Mouse (Mus musculus): ENCODE data around the gene Lrcol1. TPM values are rescaled to one million over a fixed set of nuclear protein-coding genes. Genes with fewer than 3 reads are reported as not detected.
A peak's percentile ranks its signal among the peaks of the same experiment; 100 is the strongest.

The Lrcol1 gene
- polyA plus RNA-seq, 1 experiment, result not detected

DNA sequence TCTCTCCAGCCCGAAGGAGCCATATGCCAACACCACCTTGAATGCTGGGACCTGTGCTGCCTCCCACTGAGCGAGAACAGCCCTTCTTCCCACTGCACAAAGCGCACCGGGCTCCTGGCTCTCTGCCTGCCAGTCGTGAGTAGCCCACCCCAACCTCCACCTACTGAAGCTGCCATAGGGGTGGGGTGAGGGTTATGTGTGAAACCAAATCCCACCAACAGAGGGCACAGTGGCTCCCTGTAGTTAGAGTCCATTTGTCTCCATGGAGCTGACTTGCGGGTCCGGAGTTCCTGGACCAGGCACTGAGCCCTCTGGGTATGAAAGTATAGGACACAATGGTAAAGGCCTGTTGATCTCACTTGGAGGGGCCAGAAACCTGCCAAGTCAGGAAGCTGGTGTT, 10.2 kb downstream of the Lrcol1 start:
- Histone ChIP-seq H3K4me1 (ENCODE audit: control insufficient read depth, insufficient read depth, low read length) (no peaks in the 10 kb centered on the region), H3K27ac (ENCODE audit: insufficient read depth, low read length) (no peak overlapping the region), H3K4me3 (ENCODE audit: insufficient read depth, low read length) (no peak overlapping the region)
- TF ChIP-seq CTCF (IDR thresholded peaks at IDR 0.05; ENCODE audit: extremely low read depth, insufficient read depth, low read length) (peak; percentile 42), POLR2A (IDR thresholded peaks at IDR 0.05; ENCODE audit: extremely low read depth, insufficient read depth, low read length) (no peak)

DNA sequence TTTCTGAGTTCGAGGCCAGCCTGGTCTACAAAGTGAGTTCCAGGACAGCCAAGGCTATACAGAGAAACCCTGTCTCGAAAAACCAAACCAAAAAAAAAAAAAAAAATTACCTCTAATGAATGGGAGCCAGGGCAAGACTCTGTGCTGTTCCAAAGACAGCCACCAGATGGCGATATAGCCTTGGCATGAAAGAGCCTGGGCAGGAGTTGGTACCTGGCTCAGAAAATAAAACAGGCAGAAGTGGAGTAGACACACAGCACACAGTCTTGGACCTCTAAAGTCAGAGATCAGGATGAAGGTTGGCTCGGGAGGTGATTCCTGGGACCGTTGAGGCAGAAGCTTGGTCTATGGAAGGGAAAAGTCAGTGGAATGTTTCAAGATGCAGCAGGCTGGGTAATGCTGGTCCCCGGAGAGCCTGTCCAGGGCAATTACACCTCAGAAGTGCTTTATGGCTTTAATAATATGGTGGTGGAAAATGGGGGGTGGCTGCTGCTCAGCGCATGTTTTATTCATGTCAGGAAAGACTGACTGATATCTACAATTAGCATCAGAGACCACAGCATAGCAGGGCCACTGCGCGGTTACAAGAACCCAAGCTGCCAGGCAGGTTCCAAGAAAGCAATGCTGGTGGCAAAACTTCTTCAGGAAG, 13.1 kb downstream of the Lrcol1 start:
- H3K27ac ChIP-seq (ENCODE audit: insufficient read depth, low read length), result no peak overlapping the region

DNA sequence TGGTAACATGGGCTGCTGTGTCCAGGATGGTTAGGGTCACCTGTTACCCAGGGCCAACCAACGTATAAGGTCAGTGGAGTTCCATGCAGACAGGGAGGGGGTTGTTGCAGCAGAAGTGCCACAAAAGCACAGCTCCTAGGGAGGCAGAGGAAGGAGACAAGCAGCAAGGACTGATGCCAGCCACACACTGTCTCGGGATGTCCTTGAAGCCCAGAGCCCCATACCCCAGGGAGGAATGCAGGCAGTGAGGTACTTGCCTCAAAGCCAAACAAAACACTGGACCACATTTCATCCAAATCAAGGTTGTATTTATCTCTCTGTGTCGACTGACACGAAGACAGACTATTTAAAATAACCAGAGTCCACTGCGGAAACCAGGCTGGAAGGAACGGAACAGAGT, 16.9 kb downstream of the Lrcol1 start:
- no peak overlapping the region for H3K27ac ChIP-seq (ENCODE audit: insufficient read depth, low read length)
- H3K4me3 ChIP-seq (ENCODE audit: insufficient read depth, low read length), result no peak overlapping the region
- no peaks in the 10 kb centered on the region for H3K4me1 ChIP-seq (ENCODE audit: control insufficient read depth, insufficient read depth, low read length)
- TF ChIP-seq POLR2A (IDR thresholded peaks at IDR 0.05; ENCODE audit: extremely low read depth, insufficient read depth, low read length), result no peak
- TF ChIP-seq CTCF (IDR thresholded peaks at IDR 0.05; ENCODE audit: extremely low read depth, insufficient read depth, low read length), result no peak

More for the DNA sequence above, 13.1 kb downstream of the Lrcol1 start:
- Histone ChIP-seq H3K4me1 (ENCODE audit: control insufficient read depth, insufficient read depth, low read length) (no peaks in the 10 kb centered on the region), H3K4me3 (ENCODE audit: insufficient read depth, low read length) (no peak overlapping the region)
- TF ChIP-seq POLR2A (IDR thresholded peaks at IDR 0.05; ENCODE audit: extremely low read depth, insufficient read depth, low read length) (no peak), CTCF (IDR thresholded peaks at IDR 0.05; ENCODE audit: extremely low read depth, insufficient read depth, low read length) (peak; percentile 88)

DNA sequence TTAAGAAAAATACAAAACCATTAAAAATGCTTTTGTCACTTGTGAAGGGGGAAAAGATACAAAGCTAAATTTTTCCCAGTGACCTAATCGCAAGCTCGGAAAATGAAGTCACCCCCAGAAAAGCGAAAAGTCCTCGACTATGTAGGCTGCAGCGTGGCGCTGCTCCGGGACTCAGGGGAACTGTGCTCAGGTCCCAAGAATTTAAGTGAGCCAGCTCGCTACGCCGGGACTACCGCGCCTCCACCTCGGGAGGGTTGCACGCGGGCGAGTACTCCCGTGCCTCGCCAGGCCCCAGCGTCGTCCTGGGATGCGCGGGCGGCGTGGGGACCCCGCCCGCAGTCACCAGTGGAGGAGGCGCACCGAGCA, 18.3 kb downstream of the Lrcol1 start:
- TF ChIP-seq CTCF (IDR thresholded peaks at IDR 0.05; ENCODE audit: extremely low read depth, insufficient read depth, low read length), result no peak
- TF ChIP-seq POLR2A (IDR thresholded peaks at IDR 0.05; ENCODE audit: extremely low read depth, insufficient read depth, low read length), result no peak
- no peak overlapping the region; the same call in 1 of the 2 replicates for H3K27ac ChIP-seq (ENCODE audit: insufficient read depth, low read length)

DNA sequence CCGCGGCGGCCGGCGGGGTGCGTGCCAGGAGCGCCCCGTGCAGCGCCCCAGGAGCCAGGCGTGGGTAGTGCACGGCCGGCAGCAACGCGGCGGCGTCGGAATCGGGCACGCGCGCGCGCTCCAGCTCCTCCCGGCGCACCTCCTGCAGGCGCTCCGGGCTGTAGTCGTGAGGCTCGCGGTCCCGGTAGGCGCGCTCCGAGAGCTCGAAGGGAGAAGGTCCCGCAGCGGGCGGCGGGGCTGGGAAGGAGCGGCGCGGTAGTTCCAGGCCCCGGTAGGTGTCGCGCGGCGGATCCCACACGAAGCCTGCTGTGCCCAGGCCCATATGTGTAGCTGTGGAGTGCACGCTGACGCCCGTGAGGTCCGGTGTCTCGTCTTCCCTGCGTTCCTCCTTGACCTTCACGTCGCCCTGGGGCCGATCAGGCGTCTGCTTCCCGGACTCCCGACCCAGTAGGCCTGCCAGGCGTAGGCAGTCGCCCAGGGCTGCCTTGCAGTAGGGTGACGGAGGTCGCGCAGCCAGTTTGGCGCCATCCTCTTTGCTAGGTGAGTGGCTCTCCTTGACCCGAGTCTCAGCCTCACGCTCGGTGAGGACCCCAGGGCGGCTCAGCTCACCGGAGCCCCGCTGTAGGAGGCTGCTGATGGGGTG, 18.8 kb downstream of the Lrcol1 start:
- Histone ChIP-seq H3K4me3 (ENCODE audit: insufficient read depth, low read length) (peak overlapping the region; percentile 34), H3K27ac (ENCODE audit: insufficient read depth, low read length) (no peak overlapping the region; the same call in 1 of the 2 replicates), H3K4me1 (ENCODE audit: control insufficient read depth, insufficient read depth, low read length) (no peaks in the 10 kb centered on the region)
- TF ChIP-seq CTCF (IDR thresholded peaks at IDR 0.05; ENCODE audit: extremely low read depth, insufficient read depth, low read length), result no peak
- no peak for TF ChIP-seq POLR2A (IDR thresholded peaks at IDR 0.05; ENCODE audit: extremely low read depth, insufficient read depth, low read length)

More for the DNA sequence above, 18.3 kb downstream of the Lrcol1 start:
- H3K4me1 ChIP-seq (ENCODE audit: control insufficient read depth, insufficient read depth, low read length), result no peaks in the 10 kb centered on the region
- H3K4me3 ChIP-seq (ENCODE audit: insufficient read depth, low read length), result peak overlapping the region; percentile 34

DNA sequence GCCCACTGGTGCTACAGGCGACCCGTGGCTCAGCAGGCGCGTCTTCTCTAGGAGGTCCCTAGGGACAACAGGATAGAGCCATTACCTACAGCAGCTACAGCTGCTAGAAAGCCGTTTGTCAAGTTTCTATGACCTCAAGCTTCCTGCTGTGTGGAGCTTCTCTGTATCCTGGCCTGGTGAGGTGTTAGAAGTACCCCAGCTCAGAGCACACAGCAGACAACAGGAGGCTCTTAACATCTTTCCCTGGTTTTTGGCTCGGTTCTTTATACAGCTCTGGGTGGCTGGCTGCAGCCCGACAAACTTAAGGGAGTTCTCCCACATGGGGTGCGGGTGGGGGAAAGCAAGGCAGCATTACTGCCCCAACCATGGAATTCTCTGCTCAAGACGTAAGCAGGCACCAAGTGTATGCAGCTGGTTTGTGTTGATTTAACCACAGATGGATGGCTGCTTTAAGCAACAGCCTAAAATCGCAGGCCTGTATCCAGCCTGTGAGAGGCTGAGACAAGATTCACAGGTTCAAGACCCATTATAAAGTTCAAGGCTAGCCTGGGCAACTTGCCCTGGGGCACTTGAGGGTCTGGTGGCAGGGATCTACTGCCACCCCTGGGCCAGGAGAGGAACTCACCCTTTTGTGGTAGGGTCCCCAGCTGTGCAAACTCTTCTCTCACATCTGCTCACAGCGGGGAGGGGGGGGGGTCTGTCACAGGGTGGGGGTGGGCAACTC, 19.5 kb downstream of the Lrcol1 start:
- Histone ChIP-seq H3K27ac (ENCODE audit: insufficient read depth, low read length) (no peak overlapping the region), H3K4me3 (ENCODE audit: insufficient read depth, low read length) (peak overlapping the region; percentile 34; the same call in 1 of the 2 replicates), H3K4me1 (ENCODE audit: control insufficient read depth, insufficient read depth, low read length) (no peaks in the 10 kb centered on the region)
- no peak for TF ChIP-seq CTCF (IDR thresholded peaks at IDR 0.05; ENCODE audit: extremely low read depth, insufficient read depth, low read length)
- TF ChIP-seq POLR2A (IDR thresholded peaks at IDR 0.05; ENCODE audit: extremely low read depth, insufficient read depth, low read length), result no peak

DNA sequence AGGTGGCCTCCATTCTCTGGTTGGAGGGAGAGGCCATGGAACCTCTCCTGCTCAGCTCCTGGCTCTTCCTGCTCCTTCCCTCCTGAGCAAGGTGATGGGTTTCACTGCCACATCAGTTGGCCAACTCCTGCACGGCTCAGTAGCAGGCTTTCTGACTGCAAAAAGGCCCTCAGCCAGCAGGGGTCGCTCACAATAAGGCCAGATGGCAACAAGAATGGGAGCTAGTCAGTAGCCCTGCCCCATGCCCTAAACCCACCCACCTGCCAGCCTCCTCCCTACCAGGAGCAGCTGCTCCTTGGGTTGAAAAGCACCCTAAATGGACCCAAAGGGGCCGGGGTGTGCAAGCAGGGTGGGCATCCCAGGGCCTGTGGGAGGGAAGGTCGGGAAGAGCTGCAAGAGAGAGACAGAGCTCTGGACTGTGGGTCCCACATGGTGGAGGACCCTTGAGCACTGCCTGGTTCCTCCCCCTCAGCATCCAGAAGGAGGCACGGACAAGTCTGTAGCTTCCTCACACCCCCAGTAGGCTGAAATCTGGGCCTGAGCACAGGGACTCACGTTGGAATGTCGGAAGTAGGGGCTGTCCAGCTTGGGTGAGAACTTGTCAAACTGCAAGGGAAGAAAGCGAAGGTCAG, 32.4 kb downstream of the Lrcol1 start:
- H3K27ac ChIP-seq (ENCODE audit: insufficient read depth, low read length), result no peak overlapping the region
- H3K4me1 ChIP-seq (ENCODE audit: control insufficient read depth, insufficient read depth, low read length), result no peaks in the 10 kb centered on the region
- TF ChIP-seq POLR2A (IDR thresholded peaks at IDR 0.05; ENCODE audit: extremely low read depth, insufficient read depth, low read length) (no peak), CTCF (IDR thresholded peaks at IDR 0.05; ENCODE audit: extremely low read depth, insufficient read depth, low read length) (peak; percentile 75)
- H3K4me3 ChIP-seq (ENCODE audit: insufficient read depth, low read length), result no peak overlapping the region

DNA sequence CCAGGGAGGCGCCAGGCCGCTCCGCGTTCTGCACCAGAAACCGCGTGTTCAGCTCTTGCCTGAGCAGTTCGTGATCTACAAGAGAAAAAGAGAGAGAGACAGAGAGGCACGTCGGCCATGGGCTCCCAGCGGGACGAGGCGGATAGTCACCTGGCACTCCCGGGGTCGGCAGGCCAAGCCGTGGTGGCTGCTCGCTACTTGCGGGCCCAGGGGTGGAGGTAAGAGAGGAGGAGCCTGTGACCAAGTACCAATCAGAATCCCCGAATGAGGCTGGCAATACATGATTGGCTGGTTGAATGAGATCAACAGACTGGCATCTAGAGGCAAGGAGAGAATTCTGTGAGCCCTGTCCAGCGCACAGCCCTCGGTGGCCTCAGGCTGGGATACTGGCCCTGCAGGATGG, 33.7 kb downstream of the Lrcol1 start:
- no peak for TF ChIP-seq POLR2A (IDR thresholded peaks at IDR 0.05; ENCODE audit: extremely low read depth, insufficient read depth, low read length)
- no peak for TF ChIP-seq CTCF (IDR thresholded peaks at IDR 0.05; ENCODE audit: extremely low read depth, insufficient read depth, low read length)
- no peak overlapping the region for H3K4me3 ChIP-seq (ENCODE audit: insufficient read depth, low read length)
- no peaks in the 10 kb centered on the region for H3K4me1 ChIP-seq (ENCODE audit: control insufficient read depth, insufficient read depth, low read length)
- H3K27ac ChIP-seq (ENCODE audit: insufficient read depth, low read length), result no peak overlapping the region

DNA sequence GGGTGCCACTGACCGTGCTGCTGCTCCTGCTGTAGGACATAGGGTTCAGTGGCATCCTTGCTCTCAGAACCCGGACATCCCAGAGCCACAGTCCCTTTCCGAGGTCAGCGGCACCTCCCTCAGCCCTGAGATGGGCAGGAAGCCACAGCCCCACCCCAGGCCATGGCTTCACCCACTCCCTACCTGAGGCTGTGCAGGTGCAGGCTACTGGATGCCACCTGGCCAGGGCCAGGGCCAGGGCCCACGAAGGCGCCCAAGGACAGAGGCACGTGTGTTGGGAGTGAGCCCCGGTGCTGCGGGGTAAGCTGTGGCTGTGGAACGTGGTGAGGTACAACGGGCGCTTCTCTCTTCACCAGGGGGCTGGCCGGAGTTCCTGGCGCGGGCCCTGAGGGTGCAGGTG, 34.6 kb downstream of the Lrcol1 start:
- no peak overlapping the region for H3K27ac ChIP-seq (ENCODE audit: insufficient read depth, low read length)

More for the DNA sequence above, 34.6 kb downstream of the Lrcol1 start:
- TF ChIP-seq CTCF (IDR thresholded peaks at IDR 0.05; ENCODE audit: extremely low read depth, insufficient read depth, low read length), result no peak
- TF ChIP-seq POLR2A (IDR thresholded peaks at IDR 0.05; ENCODE audit: extremely low read depth, insufficient read depth, low read length), result no peak
- Histone ChIP-seq H3K4me3 (ENCODE audit: insufficient read depth, low read length) (no peak overlapping the region), H3K4me1 (ENCODE audit: control insufficient read depth, insufficient read depth, low read length) (no peaks in the 10 kb centered on the region)
